Mouse (Mus musculus) B cell, adult 62 days (primary cell): ENCODE data around the gene Gm10382. TPM values are rescaled to one million over a fixed set of nuclear protein-coding genes. Genes with fewer than 3 reads are reported as not detected.

Experiments
- total RNA-seq: library from RNA; stranded (reverse); gene quantifications from 4 replicates; pipeline ENCODE4 v1.2.4, GENCODE M21; 2023

Gene Gm10382
- 0.48 TPM in 1 of 4 replicates, not detected in the others for total RNA-seq

DNA sequence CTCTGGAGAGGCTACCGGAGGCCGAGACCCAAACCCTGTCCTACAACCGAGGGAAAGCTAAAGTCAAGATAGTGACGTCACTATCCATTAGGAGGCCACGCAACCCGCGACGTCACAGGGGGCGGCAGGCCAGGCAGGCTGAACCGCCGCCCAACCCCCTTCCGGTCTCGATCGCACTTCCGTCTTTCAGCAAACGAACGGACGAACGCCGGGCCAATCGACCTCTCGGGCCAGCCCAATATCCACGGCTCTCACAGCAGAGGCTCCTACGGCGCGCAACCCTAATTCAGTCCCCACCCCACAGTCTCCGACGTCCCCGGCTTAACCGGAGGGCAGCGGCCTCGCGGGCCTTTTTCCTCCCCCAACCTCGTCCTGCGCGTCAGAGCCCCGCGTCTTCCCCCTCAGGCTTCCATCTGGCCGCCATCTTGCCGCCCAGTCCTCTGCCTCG, at the start of gene Gm10382:
Gene Gm10382, plus strand, starts transcription at position 192 of the 448 bp plus-strand sequence.

DNA sequence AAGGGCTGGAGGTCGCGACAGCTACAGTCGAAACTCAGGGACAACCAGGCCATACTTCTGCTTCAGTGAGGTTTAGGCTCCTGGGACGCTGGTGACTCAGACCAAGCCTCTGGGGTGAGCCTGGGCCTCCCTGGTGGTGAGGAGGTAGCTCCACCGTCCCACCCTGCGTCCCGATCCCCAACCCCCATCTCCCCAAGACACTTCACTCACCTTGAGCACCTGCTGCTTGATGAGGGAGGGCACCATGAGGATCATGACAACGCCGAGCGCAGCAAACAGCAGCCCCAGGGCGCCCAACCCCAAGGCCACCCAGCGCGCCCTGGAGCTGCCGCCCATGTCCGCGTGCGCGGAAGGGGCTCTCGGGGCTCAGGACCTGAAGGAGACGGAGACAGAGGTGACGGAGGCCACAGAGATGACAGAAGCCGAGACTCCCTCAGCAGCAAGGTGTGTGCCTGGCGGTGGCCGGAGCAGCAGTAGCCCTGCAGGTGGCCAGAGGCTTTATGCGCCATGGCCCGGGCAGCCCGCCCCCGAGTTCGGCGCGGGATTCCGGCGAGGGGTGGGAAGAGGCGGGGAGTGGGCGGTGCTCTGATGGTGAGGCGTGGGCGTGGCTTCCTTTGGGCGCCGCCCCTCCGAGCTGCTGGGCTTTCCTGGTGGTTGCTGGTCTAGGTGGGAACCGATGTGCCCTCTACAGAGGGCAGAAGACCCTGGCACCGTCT, 48.4 kb upstream of the Gm10382 start, which contains the start of gene Scarb1:
Gene Scarb1, minus strand, starts transcription at position 548 of the 716 bp plus-strand sequence.

DNA sequence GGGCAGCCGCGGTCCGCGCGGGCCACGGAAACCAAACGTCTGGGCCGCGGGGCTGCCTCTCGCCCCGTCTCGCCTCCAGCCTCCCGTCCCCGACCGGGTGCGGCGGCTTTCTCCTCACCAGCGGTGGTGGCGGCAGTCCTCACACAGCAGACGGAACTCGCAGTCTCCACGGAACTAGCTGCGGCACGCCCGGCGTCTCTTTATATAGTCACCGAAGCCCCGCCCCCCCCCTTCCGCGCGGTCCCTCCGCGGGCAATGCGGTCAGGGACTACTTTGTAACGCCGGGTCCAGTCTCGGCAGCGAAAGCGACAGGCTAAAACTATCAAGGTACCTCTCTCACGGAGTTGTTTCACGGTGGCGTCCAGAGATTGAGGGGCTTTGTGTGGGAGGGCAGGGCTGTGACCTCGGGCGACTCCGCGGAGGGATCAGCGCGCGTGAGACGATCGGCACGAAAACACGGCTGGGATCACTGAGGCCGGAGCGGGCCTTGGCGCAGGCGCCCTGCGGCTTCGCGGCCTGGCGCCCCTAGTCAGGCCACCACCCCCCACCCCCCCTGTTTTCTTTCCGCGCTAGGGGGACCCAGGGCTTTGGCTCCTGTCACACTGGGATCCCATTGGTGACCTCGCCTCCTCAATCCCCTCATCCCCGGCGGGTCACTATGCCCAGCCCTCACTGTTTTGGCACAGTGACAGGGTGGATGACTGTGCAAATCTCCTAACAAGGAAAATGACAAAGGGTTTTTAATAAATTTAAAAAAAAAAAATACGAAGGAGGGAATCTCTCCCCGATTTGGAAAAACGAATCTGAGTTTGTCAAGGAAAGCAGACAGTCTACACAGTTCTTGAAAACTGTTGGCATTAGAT, 688 bp downstream of the Gm10382 start, which contains the start of gene Ubc:
Gene Ubc, minus strand, starts transcription at position 624 of the 863 bp plus-strand sequence.

DNA sequence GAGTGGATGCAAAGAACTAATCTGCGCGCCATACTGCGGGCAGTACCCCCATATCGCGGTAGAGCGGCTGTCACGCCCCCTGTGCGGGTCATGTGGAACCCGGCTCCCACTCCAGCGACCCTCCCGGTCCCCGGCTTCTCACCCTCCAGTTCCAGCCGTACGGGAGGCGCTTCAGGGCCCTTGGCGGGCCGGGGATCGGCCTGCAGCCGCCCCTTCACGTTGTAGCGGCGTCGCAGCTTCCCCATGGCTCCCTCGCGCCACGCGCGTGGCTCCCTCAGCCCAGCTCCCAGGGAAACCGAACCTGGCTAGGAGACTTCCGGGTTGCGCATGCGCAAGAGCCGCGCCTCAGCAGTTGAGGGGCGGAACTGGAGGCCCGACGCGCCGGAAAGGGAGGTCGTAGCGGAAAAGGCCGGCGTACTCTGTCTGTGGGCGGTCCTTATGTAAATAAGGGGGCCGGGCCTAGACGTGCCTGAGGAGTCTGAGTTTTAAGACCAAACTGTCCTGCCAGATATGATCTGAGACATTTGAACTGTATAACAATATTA, 44.7 kb downstream of the Gm10382 start, which contains the start of gene Dhx37:
Gene Dhx37, minus strand, starts transcription at position 329 of the 545 bp plus-strand sequence.

Other genes with a start within 250 kb of the Gm10382 start
- gene Ncor2, start 210.1 kb upstream of the Gm10382 start, total RNA-seq: 147 to 173 TPM (median 151 TPM) in 4 replicates
- gene Scarb1, start 48.2 kb upstream of the Gm10382 start, total RNA-seq: 11.5 to 17.2 TPM (median 14.0 TPM) in 4 replicates
- 2,156 to 2,380 TPM (median 2,273 TPM) in 4 replicates for gene Ubc, start 880 bp downstream of the Gm10382 start, total RNA-seq
- gene Dhx37, start 44.8 kb downstream of the Gm10382 start, total RNA-seq: 24.0 to 30.9 TPM (median 28.0 TPM) in 4 replicates
- gene Bri3bp, start 52.2 kb downstream of the Gm10382 start, total RNA-seq: 30.2 to 35.7 TPM (median 33.7 TPM) in 4 replicates
- 22.9 to 34.2 TPM (median 26.7 TPM) in 4 replicates for gene Aacs, start 86.5 kb downstream of the Gm10382 start, total RNA-seq
- gene Tmem132b, start 142.5 kb downstream of the Gm10382 start, total RNA-seq: not detected in 4 replicates